Mouse (Mus musculus): Measurements from ENCODE around the gene Krtap4-2. TPM values are rescaled to one million over a fixed set of nuclear protein-coding genes. Genes with fewer than 3 reads are reported as not detected.

Krtap4-2 gene
- not detected in 2 replicates for polyA plus RNA-seq (2012; rRNA removed)

DNA sequence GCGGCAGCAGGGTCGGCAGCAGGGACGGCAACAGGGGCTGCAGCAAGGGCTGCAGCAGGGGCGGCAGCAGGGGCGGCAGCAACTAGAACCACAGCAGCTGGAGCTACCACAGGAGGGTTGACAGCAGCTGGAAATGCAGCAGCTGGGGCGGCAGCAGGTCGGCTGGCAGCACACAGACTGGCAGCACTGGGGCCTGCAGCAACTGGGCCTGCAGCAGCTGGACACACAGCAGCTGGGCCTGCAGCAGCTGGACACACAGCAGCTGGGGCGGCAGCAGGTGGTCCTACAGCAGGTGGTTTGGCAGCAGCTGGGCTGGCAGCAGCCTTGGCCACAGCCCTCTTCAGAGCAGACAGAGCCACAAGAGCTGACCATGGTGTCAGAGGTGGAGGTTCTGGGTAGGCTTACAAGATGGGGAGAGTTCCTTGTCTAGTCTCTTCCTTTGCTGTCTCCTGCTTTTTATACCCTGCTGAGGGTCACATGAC, at the start of gene Krtap4-2:
TSS of gene Krtap4-2 (minus strand) at position 432 of the 482 bp plus-strand sequence.

DNA sequence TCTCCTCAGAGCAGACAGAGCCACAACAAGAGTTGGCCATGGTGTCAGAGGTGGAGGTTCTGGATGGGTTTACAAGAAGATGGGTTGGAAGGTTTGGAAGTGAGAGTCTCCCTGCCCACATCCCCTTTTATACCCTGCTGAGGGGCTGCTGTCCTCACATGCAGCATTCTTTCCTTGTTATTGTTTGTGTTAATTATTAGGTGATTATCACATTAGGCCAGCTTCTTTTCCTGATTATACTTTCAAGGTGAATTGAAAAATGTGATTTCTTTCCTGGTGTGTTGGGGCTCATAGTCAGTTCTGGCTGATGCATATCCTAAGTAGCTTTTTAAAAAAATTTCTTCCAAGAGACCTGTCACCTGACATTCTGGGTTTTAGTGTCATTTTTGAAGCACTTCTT, 31.0 kb upstream of the Krtap4-2 start, which contains the start of gene Krtap4-6:
TSS of gene Krtap4-6 (minus strand) at position 101 of the 400 bp plus-strand sequence.

DNA sequence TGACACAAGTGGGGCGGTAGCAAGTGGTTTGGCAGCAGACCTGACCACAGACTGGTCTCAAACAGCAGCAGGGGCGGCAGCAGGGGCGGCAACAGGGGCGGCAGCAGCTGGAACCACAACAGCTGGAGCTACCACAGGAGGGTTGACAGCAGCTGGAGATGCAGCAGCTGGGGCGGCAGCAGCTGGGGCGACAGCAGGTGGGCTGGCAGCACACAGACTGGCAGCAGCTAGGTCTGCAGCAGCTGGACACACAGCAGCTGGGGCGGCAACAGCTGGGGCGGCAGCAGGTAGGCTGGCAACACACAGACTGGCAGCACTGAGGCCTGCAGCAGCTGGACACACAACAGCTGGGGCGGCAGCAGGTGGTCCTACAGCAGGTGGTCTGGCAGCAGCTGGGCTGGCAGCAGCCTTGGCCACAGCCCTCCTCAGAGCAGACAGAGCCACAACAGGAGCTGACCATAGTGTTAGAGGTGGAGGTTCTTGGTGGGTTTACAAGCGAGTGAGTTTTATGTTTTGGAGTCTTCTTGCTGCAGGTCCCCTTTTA, 23.7 kb upstream of the Krtap4-2 start, which contains the start of gene Gm11563:
TSS of gene Gm11563 (minus strand) at position 494 of the 544 bp plus-strand sequence.

DNA sequence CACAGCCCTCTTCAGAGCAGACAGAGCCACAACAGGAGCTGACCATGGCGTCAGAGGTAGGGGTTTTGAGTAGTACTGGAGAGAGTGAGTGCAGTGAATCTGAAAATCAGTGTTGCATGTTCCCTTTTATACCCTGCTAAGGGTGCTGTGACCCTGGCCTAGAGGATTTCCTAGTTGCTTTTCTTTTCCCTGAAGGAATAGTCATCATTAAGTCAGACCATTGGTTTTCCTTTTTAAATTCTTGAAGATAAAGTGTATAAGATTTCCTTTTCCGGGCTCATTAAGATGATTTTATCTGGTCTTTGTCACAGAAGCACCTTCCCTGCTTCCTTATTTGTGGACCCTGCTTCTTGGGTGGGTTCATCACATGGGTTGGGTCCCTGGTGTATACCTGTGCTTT, 15.3 kb upstream of the Krtap4-2 start, which contains the start of gene Gm11555:
TSS of gene Gm11555 (minus strand) at position 101 of the 400 bp plus-strand sequence.

DNA sequence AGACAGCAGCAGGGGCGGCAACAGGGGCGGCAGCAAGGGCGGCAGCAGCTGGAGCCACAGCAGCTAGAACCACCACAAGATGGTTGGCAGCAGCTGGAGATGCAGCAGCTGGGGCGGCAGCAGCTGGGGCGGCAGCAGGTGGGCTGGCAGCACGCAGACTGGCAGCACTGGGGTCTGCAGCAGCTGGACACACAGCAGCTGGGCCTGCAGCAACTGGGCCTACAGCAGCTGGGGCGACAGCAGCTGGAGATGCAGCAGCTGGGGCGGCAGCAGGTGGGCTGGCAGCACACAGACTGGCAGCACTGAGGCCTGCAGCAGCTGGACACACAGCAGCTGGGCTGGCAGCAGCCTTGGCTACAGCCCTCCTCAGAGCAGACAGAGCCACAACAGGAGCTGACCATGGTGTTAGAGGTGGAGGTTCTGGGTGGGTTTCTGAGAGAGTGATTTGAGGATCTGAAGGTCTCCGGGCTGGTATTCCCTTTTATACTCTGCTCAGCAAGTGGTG, 8.8 kb upstream of the Krtap4-2 start, which contains the start of gene Krtap4-7:
TSS of gene Krtap4-7 (minus strand) at position 455 of the 505 bp plus-strand sequence.

DNA sequence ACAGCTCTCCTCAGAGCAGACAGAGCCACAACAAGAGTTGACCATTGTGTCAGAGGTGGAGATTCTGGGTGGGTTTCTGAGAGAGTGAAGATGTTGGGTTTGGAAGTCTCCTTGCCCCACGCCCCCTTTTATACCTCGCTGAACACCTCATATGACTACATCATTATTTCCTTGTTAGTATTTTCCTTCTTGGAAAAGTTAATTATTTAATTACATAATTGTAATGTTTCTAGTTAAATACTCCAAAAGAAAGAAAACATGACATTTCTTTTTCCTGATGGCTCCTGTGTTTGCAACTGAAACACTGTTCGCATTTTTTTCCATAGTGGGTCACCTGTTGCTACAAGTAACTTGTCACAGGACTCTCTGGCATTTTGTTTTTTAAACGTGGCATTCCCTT, 6.7 kb downstream of the Krtap4-2 start, which contains the start of gene Krtap4-1:
TSS of gene Krtap4-1 (minus strand) at position 101 of the 400 bp plus-strand sequence.

DNA sequence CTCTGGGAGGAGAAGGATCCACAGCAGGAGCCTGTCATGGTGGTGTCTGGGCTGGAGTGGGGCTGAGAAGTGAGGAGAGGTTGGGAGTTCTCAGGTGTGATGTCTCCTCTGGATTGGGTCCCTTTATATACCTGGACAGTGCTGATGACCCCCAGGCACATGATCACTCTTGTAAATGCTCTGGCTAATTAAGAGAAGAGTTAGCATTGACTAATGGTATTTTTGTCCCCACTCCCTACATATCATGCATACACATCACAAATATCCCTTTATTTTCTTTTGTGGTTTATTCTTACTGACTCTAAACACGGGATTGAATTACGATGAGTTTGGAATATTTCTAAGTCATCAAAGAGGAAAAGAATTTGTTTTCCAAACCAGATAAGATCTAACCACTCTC, 14.5 kb downstream of the Krtap4-2 start, which contains the start of gene Gm11562:
TSS of gene Gm11562 (minus strand) at position 101 of the 400 bp plus-strand sequence.

DNA sequence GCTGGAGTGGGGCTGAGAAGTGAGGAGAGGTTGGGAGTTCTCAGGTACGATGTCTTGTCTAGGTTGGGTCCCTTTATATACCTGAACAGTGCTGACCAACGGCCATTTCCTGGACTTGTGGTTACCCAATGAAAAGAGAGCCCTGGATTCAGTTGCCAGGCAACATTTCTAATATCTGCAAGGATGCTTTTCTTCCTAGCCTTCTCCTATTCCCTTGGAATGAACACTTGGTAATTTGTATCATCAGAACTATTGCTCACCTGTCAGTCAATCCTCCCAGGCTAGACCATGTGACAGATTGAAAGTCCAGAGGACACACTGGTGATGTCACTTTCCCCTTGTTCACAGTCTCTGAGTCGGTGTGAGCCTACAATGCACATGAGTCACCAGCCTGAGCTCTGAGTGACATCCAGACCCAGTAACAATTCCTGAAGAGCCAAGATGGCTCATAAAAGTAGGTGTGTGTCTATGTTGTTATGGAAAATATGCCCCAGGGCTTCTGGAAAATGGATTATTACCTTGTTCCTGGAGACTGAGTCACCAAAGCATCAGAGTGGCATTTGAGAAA, 20.0 kb downstream of the Krtap4-2 start, which contains the start of gene Krtap2-4:
TSS of gene Krtap2-4 (minus strand) at position 51 of the 568 bp plus-strand sequence.

DNA sequence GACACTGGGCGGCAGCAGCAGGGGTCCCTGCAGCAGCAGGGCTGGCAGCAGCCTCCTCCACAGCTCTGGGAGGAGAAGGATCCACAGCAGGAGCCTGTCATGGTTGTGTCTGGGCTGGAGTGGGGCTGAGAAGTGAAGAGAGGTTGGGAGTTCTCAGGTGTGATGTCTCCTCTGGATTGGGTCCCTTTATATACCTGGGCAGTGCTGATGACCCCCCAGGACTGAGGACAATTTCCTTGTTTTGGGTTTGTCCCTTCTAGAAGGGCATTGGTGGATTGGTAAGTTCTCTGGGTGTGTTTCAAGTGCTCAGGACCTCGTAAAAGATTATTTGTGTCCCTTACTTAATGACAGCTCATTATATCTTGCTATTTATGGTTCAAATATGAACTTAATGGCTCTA, 24.8 kb downstream of the Krtap4-2 start, which contains the start of gene Gm11937:
TSS of gene Gm11937 (minus strand) at position 101 of the 400 bp plus-strand sequence.

DNA sequence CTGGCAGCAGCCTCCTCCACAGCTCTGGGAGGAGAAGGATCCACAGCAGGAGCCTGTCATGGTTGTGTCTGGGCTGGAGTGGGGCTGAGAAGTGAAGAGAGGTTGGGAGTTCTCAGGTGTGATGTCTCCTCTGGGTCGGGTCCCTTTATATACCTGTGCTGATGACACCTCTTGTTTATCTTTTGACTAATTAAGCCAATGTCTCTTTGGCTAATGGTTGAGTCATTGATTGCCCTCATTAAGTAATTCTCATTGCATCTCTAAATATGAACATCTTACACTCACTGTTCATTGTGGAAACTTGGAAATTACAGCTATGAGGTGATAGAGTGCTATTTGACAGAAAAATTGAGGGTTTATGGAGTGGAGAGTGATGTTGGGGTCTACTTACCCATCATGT, 31.7 kb downstream of the Krtap4-2 start, which contains the start of gene Gm11938:
TSS of gene Gm11938 (minus strand) at position 101 of the 400 bp plus-strand sequence.

DNA sequence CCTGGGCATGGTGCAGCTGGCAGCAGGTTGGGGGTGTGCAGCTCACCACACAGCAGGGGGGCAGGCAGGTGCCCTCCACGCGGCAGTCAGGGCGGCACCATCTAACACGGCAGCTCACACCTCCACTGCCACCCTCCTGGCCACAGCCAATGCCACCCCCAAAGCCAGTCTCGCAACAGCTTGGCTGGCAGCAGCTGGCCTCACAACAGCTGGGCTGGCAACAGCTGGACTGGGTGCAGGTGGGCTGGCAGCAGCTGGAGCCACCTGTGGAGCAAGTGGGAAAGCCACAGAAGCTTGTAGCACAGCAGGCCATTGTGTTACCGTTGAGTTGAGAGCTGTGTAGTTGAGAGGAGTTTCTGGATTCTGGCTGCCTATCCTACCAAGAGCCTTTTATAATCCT, 37.1 kb downstream of the Krtap4-2 start, which contains the start of gene Krtap9-3:
TSS of gene Krtap9-3 (minus strand) at position 364 of the 400 bp plus-strand sequence.

DNA sequence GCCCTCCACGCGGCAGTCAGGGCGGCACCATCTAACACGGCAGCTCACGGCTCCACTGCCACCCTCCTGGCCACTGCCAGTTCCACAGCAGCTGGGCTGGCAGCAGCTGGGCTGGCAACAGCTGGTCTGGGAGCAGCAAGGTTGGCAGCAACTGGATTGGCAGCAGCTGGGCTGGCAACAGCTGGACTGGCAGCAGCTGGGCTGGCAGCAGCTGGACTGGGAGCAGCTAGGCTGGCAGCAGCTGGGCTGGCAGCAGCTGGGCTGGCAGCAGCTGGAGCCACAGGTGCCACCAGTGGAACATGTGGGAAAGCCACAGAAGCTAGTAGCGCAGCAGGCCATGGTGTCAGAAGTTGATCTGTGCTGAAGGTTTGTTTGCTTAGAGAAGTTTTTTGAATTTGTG, 43.9 kb downstream of the Krtap4-2 start, which contains the start of gene Krtap1-3:
TSS of gene Krtap1-3 (minus strand) at position 359 of the 400 bp plus-strand sequence.

Other genes starting within 250 kb of the Krtap4-2 start
- 0.33 and 0.76 TPM in 2 replicates for gene Krt10, start 245.7 kb downstream of the Krtap4-2 start, polyA plus RNA-seq (2012; rRNA removed)
- 1.7 and 1.8 TPM in 2 replicates for gene Krt12, start 212.8 kb downstream of the Krtap4-2 start, polyA plus RNA-seq (2012; rRNA removed)
- 244 and 256 TPM in 2 replicates for gene Krt20, start 196.9 kb downstream of the Krtap4-2 start, polyA plus RNA-seq (2012; rRNA removed)
- 4.5 and 4.7 TPM in 2 replicates for gene Krt23, start 141.9 kb downstream of the Krtap4-2 start, polyA plus RNA-seq (2012; rRNA removed)
- gene Krt39, start 113.7 kb downstream of the Krtap4-2 start, polyA plus RNA-seq (2012; rRNA removed), result not detected in 2 replicates
- not detected in 2 replicates for gene Krt40, start 91.9 kb downstream of the Krtap4-2 start, polyA plus RNA-seq (2012; rRNA removed)
- not detected in 2 replicates for gene Krtap3-3, start 84.2 kb downstream of the Krtap4-2 start, polyA plus RNA-seq (2012; rRNA removed)
- not detected in 2 replicates for gene Krtap3-2, start 78.2 kb downstream of the Krtap4-2 start, polyA plus RNA-seq (2012; rRNA removed)
- gene Gm11939, start 75.6 kb downstream of the Krtap4-2 start, polyA plus RNA-seq (2012; rRNA removed), result not detected in 2 replicates
- gene Krtap3-1, start 68.5 kb downstream of the Krtap4-2 start, polyA plus RNA-seq (2012; rRNA removed), result 3.7 and 4.5 TPM in 2 replicates
- gene Krtap1-5, start 54.1 kb downstream of the Krtap4-2 start, polyA plus RNA-seq (2012; rRNA removed), result not detected in 2 replicates
- not detected in 2 replicates for gene Krtap1-4, start 51.4 kb downstream of the Krtap4-2 start, polyA plus RNA-seq (2012; rRNA removed)
- gene Krtap1-3, start 43.7 kb downstream of the Krtap4-2 start, polyA plus RNA-seq (2012; rRNA removed), result not detected in 2 replicates
- not detected in 2 replicates for gene Krtap9-3, start 37.0 kb downstream of the Krtap4-2 start, polyA plus RNA-seq (2012; rRNA removed)
- gene Gm11938, start 31.8 kb downstream of the Krtap4-2 start, polyA plus RNA-seq (2012; rRNA removed), result not detected in 2 replicates
- not detected in 2 replicates for gene Gm11937, start 24.9 kb downstream of the Krtap4-2 start, polyA plus RNA-seq (2012; rRNA removed)
- not detected in 2 replicates for gene Krtap2-4, start 20.2 kb downstream of the Krtap4-2 start, polyA plus RNA-seq (2012; rRNA removed)
- gene Gm11562, start 14.6 kb downstream of the Krtap4-2 start, polyA plus RNA-seq (2012; rRNA removed), result 1.3 TPM in 1 of 2 replicates, not detected in the other
- not detected in 2 replicates for gene Krtap4-1, start 6.8 kb downstream of the Krtap4-2 start, polyA plus RNA-seq (2012; rRNA removed)
- not detected in 2 replicates for gene Krtap4-7, start 9.0 kb upstream of the Krtap4-2 start, polyA plus RNA-seq (2012; rRNA removed)
- gene Gm11555, start 15.2 kb upstream of the Krtap4-2 start, polyA plus RNA-seq (2012; rRNA removed), result not detected in 2 replicates
- gene Gm11563, start 23.9 kb upstream of the Krtap4-2 start, polyA plus RNA-seq (2012; rRNA removed), result not detected in 2 replicates
- gene Krtap4-6, start 30.9 kb upstream of the Krtap4-2 start, polyA plus RNA-seq (2012; rRNA removed), result not detected in 2 replicates
- gene Gm14190, start 55.7 kb upstream of the Krtap4-2 start, polyA plus RNA-seq (2012; rRNA removed), result not detected in 2 replicates
- not detected in 2 replicates for gene Gm14180, start 99.2 kb upstream of the Krtap4-2 start, polyA plus RNA-seq (2012; rRNA removed)
- not detected in 2 replicates for gene Gm11595, start 137.8 kb upstream of the Krtap4-2 start, polyA plus RNA-seq (2012; rRNA removed)
- gene Krtap4-8, start 145.6 kb upstream of the Krtap4-2 start, polyA plus RNA-seq (2012; rRNA removed), result not detected in 2 replicates
- not detected in 2 replicates for gene Krtap4-9, start 150.1 kb upstream of the Krtap4-2 start, polyA plus RNA-seq (2012; rRNA removed)
- gene Gm11596, start 158.4 kb upstream of the Krtap4-2 start, polyA plus RNA-seq (2012; rRNA removed), result not detected in 2 replicates
- 0.33 TPM in 1 of 2 replicates, not detected in the other for gene Gm11569, start 163.8 kb upstream of the Krtap4-2 start, polyA plus RNA-seq (2012; rRNA removed)
- gene Gm11554, start 169.4 kb upstream of the Krtap4-2 start, polyA plus RNA-seq (2012; rRNA removed), result not detected in 2 replicates
- gene Krtap4-13, start 174.8 kb upstream of the Krtap4-2 start, polyA plus RNA-seq (2012; rRNA removed), result not detected in 2 replicates
- not detected in 2 replicates for gene Gm11564, start 180.6 kb upstream of the Krtap4-2 start, polyA plus RNA-seq (2012; rRNA removed)
- gene 2300003K06Rik, start 203.0 kb upstream of the Krtap4-2 start, polyA plus RNA-seq (2012; rRNA removed), result not detected in 2 replicates
- gene Krtap4-16, start 216.5 kb upstream of the Krtap4-2 start, polyA plus RNA-seq (2012; rRNA removed), result 0.13 TPM in 1 of 2 replicates, not detected in the other
- gene Gm11568, start 222.8 kb upstream of the Krtap4-2 start, polyA plus RNA-seq (2012; rRNA removed), result not detected in 2 replicates
- gene Gm11559, start 229.4 kb upstream of the Krtap4-2 start, polyA plus RNA-seq (2012; rRNA removed), result not detected in 2 replicates
- not detected in 2 replicates for gene Krtap9-1, start 238.3 kb upstream of the Krtap4-2 start, polyA plus RNA-seq (2012; rRNA removed)
- gene Gm11567, start 244.1 kb upstream of the Krtap4-2 start, polyA plus RNA-seq (2012; rRNA removed), result not detected in 2 replicates